Mouse (Mus musculus): ENCODE results near the gene Olfr914. TPM values are rescaled to one million over a fixed set of nuclear protein-coding genes. Genes with fewer than 3 reads are reported as not detected.

The Olfr914 gene
- polyA plus RNA-seq (2015; fragmentation: Nextera tagmentation; extraction: Ambion mirVana) = not detected in 2 replicates

DNA sequence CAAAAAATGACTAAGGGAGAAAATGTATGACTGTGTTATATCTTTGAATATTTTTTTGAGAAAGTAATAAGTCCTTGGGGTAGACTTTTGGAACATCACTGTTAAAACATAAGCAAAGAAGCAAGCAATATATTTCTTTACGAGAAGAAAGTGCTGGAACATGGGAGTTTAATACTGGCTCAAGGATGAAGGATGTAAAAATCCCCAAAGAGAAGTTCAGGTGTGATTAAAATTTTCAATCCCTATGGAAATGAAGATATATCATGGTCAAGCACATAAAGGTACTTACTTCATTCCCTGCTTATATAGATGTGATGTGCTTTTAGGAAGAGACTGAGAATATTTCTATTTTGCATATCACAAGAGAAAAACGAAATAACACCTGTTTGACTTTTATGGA, at the start of gene Olfr914:
Gene Olfr914 (plus strand): TSS at position 301 of the 400 bp plus-strand sequence.
- H3K4me3 ChIP-seq = no peak within 1 kb of the TSS
- no peak within 1 kb of the TSS for H3K4me2 ChIP-seq
- WGBS = 75% methylated on average over 2 of the region's 2 CpGs
- no peaks in the 10 kb centered on the region for H3K9me3 ChIP-seq
- H3K4me1 ChIP-seq (replicated peaks) = no peaks in the 10 kb centered on the region
- no peak within 1 kb of the TSS for H3K27ac ChIP-seq (replicated peaks)
- H3K27me3 ChIP-seq = no peaks in the 10 kb centered on the region
- no peaks in the 10 kb centered on the region for H3K36me3 ChIP-seq
- ATAC-seq (ENCODE audit: low FRiP score, low read depth) = no peak
- H3K9ac ChIP-seq = no peak within 1 kb of the TSS

DNA sequence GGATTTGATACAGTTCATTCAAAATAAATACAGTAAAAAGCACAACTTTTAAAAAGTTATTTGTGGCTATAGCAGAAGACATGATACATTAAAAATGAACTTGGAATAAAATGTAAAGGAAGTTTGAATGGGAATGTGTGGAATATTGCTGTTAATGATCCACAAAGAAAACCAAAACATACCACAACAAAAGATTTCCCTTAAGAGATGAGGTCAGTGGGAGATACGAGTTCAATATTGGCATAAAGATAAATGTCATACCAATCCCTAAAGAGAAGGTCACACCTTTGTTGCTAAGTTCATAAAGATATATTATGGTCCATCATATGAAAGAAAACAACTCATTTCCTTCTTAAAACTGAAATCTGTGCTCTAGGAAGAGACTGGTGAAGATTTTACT, 25.0 kb upstream of the Olfr914 start, which contains the start of gene Olfr912:
Gene Olfr912 (plus strand): TSS at position 301 of the 400 bp plus-strand sequence.
- Histone ChIP-seq H3K27me3 (no peaks in the 10 kb centered on the region), H3K4me2 (no peak within 1 kb of the TSS), H3K4me1 (replicated peaks) (no peaks in the 10 kb centered on the region), H3K36me3 (no peaks in the 10 kb centered on the region), H3K9me3 (no peaks in the 10 kb centered on the region), H3K4me3 (no peak within 1 kb of the TSS), H3K27ac (replicated peaks) (no peak within 1 kb of the TSS), H3K9ac (no peak within 1 kb of the TSS)
- no peak for ATAC-seq (ENCODE audit: low FRiP score, low read depth)
- WGBS = 77% methylated on average over 1 of the region's 1 CpGs

DNA sequence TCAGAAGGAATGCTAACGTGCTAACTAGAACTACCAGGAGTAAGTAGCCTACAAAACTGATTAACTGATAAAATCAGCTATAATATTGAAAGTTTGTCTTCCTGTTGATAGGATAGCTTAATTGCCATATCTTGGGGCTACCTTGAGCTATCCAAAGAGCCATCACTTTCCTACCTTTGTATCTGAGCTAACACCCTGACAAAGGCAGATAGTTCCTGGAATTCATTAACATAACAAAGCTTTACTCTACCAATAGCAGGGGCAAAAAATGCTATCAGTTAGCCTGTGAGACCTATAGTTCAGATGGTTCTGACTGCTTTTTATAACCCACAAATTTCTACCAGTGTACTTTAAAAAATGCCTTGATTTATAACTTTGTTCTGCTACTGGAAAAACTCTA, 13.8 kb upstream of the Olfr914 start:
- Histone ChIP-seq H3K36me3 (no peaks in the 10 kb centered on the region), H3K27ac (replicated peaks) (no peak overlapping the region), H3K9me3 (no peaks in the 10 kb centered on the region), H3K27me3 (no peaks in the 10 kb centered on the region), H3K4me2 (no peak overlapping the region), H3K9ac (no peak overlapping the region), H3K4me1 (replicated peaks) (no peaks in the 10 kb centered on the region), H3K4me3 (no peak overlapping the region)
- ATAC-seq (ENCODE audit: low FRiP score, low read depth) = no peak
- 50% methylated on average over 1 of the region's 1 CpGs for WGBS

DNA sequence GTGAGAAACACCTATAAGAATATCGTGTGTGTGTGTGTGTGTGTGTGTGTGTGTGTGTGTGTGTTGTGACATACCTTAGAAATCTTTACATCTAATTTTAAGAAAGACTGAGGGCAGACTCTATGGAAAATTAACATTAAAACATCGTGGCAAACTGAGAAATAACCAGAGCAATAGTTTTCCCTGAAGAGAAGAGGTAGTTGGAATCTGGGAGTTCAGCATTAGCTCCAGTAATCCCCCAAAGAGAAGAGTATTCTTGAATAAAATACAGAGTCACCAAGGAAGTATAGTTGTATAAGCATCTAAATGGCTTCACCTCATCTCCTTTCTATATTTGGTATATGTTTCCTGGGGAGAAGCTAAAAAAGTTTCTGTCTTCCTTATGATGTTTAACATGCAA, 12.4 kb upstream of the Olfr914 start, which contains the start of gene Olfr913:
Gene Olfr913 (plus strand): TSS at position 301 of the 400 bp plus-strand sequence.
- no peak for ATAC-seq (ENCODE audit: low FRiP score, low read depth)

DNA sequence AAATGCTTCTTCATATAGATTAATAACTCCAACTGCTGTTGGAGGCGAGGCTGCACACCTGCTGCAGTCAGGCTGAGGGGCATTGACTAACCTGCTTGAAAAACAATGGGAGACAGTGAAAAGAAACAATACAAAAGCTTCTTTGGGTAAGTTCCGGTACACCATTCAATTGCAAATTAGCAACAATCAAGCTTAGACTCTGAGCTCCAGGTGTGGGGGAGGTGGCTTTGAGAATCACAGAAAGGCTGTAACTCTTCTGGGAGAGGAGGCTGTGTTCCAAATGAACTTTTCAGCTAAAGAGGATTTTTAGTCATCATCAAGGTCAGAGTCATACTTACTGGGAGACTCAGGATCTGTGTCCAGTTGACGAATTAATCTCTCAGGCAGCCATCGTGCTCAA, 27.5 kb downstream of the Olfr914 start:
- WGBS = 74% methylated on average over 4 of the region's 4 CpGs
- ATAC-seq (ENCODE audit: low FRiP score, low read depth) = no peak
- H3K36me3 ChIP-seq = no peaks in the 10 kb centered on the region

More for the DNA sequence above, 12.4 kb upstream of the Olfr914 start, which contains the start of gene Olfr913:
- WGBS = 68% methylated on average over 2 of the region's 2 CpGs
- Histone ChIP-seq H3K4me2 (no peak within 1 kb of the TSS), H3K27me3 (no peaks in the 10 kb centered on the region), H3K27ac (replicated peaks) (no peak within 1 kb of the TSS), H3K9ac (no peak within 1 kb of the TSS), H3K4me1 (replicated peaks) (no peaks in the 10 kb centered on the region), H3K9me3 (no peaks in the 10 kb centered on the region), H3K4me3 (no peak within 1 kb of the TSS), H3K36me3 (no peaks in the 10 kb centered on the region)

DNA sequence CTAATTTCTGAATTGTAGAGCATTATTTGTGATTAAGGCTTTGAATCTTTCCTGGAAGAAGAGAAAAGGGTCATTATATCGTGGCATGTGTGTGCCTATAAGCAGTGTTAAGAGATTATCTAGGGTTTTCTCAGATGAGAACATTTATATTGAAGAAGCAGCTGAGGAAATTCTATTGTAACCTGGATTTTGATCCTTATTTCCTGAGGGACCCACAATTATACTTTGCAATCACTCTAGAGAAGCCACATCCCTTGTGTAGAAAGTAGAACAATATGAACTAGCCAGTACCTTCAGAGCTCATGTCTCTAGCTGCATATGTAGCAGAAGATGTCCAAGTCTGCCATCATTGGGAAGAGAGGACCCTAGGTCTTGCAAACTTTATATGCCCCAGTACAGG, 54.9 kb downstream of the Olfr914 start, which contains the start of gene Olfr916:
Gene Olfr916 (minus strand): TSS at position 101 of the 400 bp plus-strand sequence.
- H3K27ac ChIP-seq (replicated peaks) = no peak within 1 kb of the TSS
- no peaks in the 10 kb centered on the region for H3K4me1 ChIP-seq (replicated peaks)
- H3K36me3 ChIP-seq = no peaks in the 10 kb centered on the region
- WGBS = 74% methylated on average over 1 of the region's 1 CpGs
- H3K27me3 ChIP-seq = no peaks in the 10 kb centered on the region
- no peaks in the 10 kb centered on the region for H3K9me3 ChIP-seq
- H3K4me2 ChIP-seq = no peak within 1 kb of the TSS
- no peak within 1 kb of the TSS for H3K4me3 ChIP-seq
- no peak within 1 kb of the TSS for H3K9ac ChIP-seq
- no peak for ATAC-seq (ENCODE audit: low FRiP score, low read depth)

More for the DNA sequence above, 27.5 kb downstream of the Olfr914 start:
- Histone ChIP-seq H3K4me3 (no peak overlapping the region), H3K27ac (replicated peaks) (no peak overlapping the region), H3K4me2 (no peak overlapping the region), H3K9ac (no peak overlapping the region), H3K9me3 (no peaks in the 10 kb centered on the region), H3K4me1 (replicated peaks) (no peaks in the 10 kb centered on the region), H3K27me3 (no peaks in the 10 kb centered on the region)

Other genes with a start within 250 kb of the Olfr914 start
- gene Olfr250, start 238.2 kb upstream of the Olfr914 start, polyA plus RNA-seq (2015; fragmentation: Nextera tagmentation; extraction: Ambion mirVana) = not detected in 2 replicates
- gene Olfr251, start 228.0 kb upstream of the Olfr914 start, polyA plus RNA-seq (2015; fragmentation: Nextera tagmentation; extraction: Ambion mirVana) = not detected in 2 replicates
- gene Olfr147, start 203.4 kb upstream of the Olfr914 start, polyA plus RNA-seq (2015; fragmentation: Nextera tagmentation; extraction: Ambion mirVana) = not detected in 2 replicates
- not detected in 2 replicates for gene Olfr901, start 175.6 kb upstream of the Olfr914 start, polyA plus RNA-seq (2015; fragmentation: Nextera tagmentation; extraction: Ambion mirVana)
- not detected in 2 replicates for gene Olfr902, start 157.4 kb upstream of the Olfr914 start, polyA plus RNA-seq (2015; fragmentation: Nextera tagmentation; extraction: Ambion mirVana)
- not detected in 2 replicates for gene Olfr904, start 142.0 kb upstream of the Olfr914 start, polyA plus RNA-seq (2015; fragmentation: Nextera tagmentation; extraction: Ambion mirVana)
- not detected in 2 replicates for gene Olfr905, start 134.0 kb upstream of the Olfr914 start, polyA plus RNA-seq (2015; fragmentation: Nextera tagmentation; extraction: Ambion mirVana)
- not detected in 2 replicates for gene Olfr906, start 118.0 kb upstream of the Olfr914 start, polyA plus RNA-seq (2015; fragmentation: Nextera tagmentation; extraction: Ambion mirVana)
- gene Olfr907, start 109.3 kb upstream of the Olfr914 start, polyA plus RNA-seq (2015; fragmentation: Nextera tagmentation; extraction: Ambion mirVana) = not detected in 2 replicates
- gene Olfr911-ps1, start 83.5 kb upstream of the Olfr914 start, polyA plus RNA-seq (2015; fragmentation: Nextera tagmentation; extraction: Ambion mirVana) = not detected in 2 replicates
- gene Olfr910, start 67.3 kb upstream of the Olfr914 start, polyA plus RNA-seq (2015; fragmentation: Nextera tagmentation; extraction: Ambion mirVana) = not detected in 2 replicates
- gene Olfr912, start 24.9 kb upstream of the Olfr914 start, polyA plus RNA-seq (2015; fragmentation: Nextera tagmentation; extraction: Ambion mirVana) = not detected in 2 replicates
- gene Olfr913, start 12.3 kb upstream of the Olfr914 start, polyA plus RNA-seq (2015; fragmentation: Nextera tagmentation; extraction: Ambion mirVana) = not detected in 2 replicates
- gene Olfr916, start 54.8 kb downstream of the Olfr914 start, polyA plus RNA-seq (2015; fragmentation: Nextera tagmentation; extraction: Ambion mirVana) = not detected in 2 replicates
- gene Olfr917, start 60.7 kb downstream of the Olfr914 start, polyA plus RNA-seq (2015; fragmentation: Nextera tagmentation; extraction: Ambion mirVana) = not detected in 2 replicates
- gene Olfr918, start 69.5 kb downstream of the Olfr914 start, polyA plus RNA-seq (2015; fragmentation: Nextera tagmentation; extraction: Ambion mirVana) = not detected in 2 replicates
- not detected in 2 replicates for gene Olfr919, start 98.6 kb downstream of the Olfr914 start, polyA plus RNA-seq (2015; fragmentation: Nextera tagmentation; extraction: Ambion mirVana)
- 8.5 and 9.1 TPM in 2 replicates for gene Vwa5a, start 113.2 kb downstream of the Olfr914 start, polyA plus RNA-seq (2015; fragmentation: Nextera tagmentation; extraction: Ambion mirVana)
- not detected in 2 replicates for gene Olfr920, start 147.2 kb downstream of the Olfr914 start, polyA plus RNA-seq (2015; fragmentation: Nextera tagmentation; extraction: Ambion mirVana)
- not detected in 2 replicates for gene Olfr921, start 168.0 kb downstream of the Olfr914 start, polyA plus RNA-seq (2015; fragmentation: Nextera tagmentation; extraction: Ambion mirVana)
- gene Olfr922, start 209.5 kb downstream of the Olfr914 start, polyA plus RNA-seq (2015; fragmentation: Nextera tagmentation; extraction: Ambion mirVana) = not detected in 2 replicates
- not detected in 2 replicates for gene Olfr923, start 221.4 kb downstream of the Olfr914 start, polyA plus RNA-seq (2015; fragmentation: Nextera tagmentation; extraction: Ambion mirVana)
- not detected in 2 replicates for gene Olfr924, start 239.3 kb downstream of the Olfr914 start, polyA plus RNA-seq (2015; fragmentation: Nextera tagmentation; extraction: Ambion mirVana)
- not detected in 2 replicates for gene Olfr26, start 250.0 kb downstream of the Olfr914 start, polyA plus RNA-seq (2015; fragmentation: Nextera tagmentation; extraction: Ambion mirVana)

Data from hindbrain, embryonic 15.5 days (tissue).